Mouse (Mus musculus): ENCODE data around the gene Slc35d2. TPM values are rescaled to one million over a fixed set of nuclear protein-coding genes. Genes with fewer than 3 reads are reported as not detected.

Slc35d2 gene
- total RNA-seq, 2 experiments from 2014 or later = 4.0 to 5.2 TPM

GRCm38 (mm10) chr13:64123491-64124188, 5.5 kb downstream of the Slc35d2 start:
- ATAC-seq (replicated peaks; ENCODE audit: low FRiP score, poor library complexity, severe bottlenecking) = no peak

GRCm38 (mm10) chr13:64120760-64121159, 8.4 kb downstream of the Slc35d2 start:
- ATAC-seq (replicated peaks; ENCODE audit: low FRiP score, poor library complexity, severe bottlenecking) = no peak

DNA sequence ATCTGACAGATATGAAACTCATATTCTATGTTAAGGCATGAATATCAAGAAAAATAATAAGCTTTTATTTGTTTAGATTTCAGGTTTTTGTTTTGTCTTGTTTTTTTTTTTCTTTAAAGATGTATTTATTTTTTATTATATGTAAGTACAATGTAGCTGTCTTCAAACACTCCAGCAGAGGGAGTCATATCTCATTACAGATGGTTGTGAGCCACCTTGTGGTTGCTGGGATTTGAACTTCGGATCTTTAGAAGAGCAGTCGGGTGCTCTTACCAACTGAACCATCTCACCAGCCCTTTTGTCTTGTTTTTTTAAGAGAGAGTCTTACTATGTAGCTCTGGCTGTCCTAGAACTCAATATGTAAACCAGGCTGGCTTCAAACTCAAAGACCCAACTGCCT, 11.7 kb downstream of the Slc35d2 start:
- no peak for ATAC-seq (replicated peaks; ENCODE audit: low FRiP score, poor library complexity, severe bottlenecking)

DNA sequence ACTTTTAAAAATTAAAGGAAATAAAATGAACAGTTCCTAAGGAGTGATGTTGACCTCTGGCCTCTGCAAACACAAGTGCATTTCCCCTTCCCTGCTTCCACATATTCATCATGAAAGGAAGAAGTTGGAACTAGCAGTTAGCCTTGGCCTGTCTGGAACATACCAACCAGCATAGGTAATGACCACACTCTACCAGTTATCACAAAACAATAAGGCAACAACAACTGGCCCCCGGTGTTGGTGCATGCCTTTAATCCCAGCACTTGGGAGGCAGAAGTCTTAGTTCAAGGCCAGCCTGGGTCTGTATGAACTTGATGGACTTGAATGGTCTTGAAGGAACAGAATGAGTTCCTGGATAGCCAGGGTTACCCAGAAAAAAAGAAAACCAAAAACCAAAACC, 18.7 kb downstream of the Slc35d2 start:
- no peak for ATAC-seq (replicated peaks; ENCODE audit: low FRiP score, poor library complexity, severe bottlenecking)

GRCm38 (mm10) chr13:64108381-64108850, 20.8 kb downstream of the Slc35d2 start:
- ATAC-seq (replicated peaks; ENCODE audit: low FRiP score, poor library complexity, severe bottlenecking) = no peak

- no peak for ATAC-seq (replicated peaks; ENCODE audit: low FRiP score, poor library complexity, severe bottlenecking)
Measured at GRCm38 (mm10) chr13:64107535-64107934, 21.6 kb downstream of the Slc35d2 start.

GRCm38 (mm10) chr13:64107105-64107504, 22.1 kb downstream of the Slc35d2 start:
- no peak for ATAC-seq (replicated peaks; ENCODE audit: low FRiP score, poor library complexity, severe bottlenecking)

DNA sequence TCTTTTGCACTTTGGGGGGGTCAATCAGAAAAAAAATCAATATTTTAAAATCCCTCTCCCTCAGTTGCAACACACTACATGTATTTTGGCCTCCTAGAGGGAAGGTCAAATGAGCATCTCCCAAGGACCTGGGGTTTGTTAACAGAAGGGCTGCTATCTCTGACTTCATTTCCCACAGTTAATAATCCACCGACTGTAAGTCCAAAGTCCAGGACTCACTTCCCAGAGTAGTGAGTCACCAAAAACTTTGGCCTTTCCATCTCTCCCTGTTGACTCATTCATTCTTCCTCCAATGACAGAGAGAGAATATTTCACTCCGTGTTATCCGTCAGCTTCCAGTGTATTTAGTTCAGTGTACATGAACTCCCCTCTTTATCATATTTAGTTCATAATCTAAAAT, 23.5 kb downstream of the Slc35d2 start:
- ATAC-seq (replicated peaks; ENCODE audit: low FRiP score, poor library complexity, severe bottlenecking) = no peak

DNA sequence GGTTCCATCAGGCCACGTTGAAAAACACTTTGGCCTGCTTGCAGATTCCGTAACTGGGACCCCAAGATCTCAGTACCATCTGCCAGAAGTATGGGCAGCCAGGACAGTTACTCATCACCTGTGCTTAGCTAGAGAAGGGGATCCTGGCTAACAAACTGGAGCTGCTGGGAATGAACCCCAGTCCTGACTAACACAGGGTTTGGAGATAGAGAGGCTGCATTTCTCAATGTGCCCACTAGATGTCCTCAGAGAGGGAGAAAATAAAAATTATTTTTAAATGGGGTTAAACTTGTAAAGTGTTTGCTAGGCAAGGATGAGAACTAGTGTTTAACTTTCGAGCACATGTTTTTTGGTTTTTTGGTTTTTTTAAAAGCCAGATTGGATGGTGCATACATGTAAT, 29.0 kb downstream of the Slc35d2 start:
- ATAC-seq (replicated peaks; ENCODE audit: low FRiP score, poor library complexity, severe bottlenecking) = no peak

DNA sequence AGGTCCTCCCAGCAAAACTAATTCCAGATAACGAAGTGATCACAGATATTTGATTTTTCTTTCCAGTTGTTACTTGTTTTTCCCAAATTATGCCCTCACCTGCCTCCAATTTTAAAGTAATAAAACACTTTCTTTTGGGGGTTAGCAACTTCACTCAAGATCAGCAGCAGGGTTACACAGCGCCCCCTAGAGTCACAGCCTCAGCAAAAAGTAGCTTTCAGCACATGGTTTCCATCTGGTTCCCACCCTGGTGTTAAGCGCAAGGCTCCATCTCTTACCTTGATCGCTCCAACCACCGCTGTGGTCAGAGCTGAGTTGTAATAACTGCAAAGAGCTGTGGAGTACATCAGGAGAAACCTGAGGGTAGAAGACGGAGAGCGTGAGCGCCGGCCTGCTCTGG, 30.2 kb downstream of the Slc35d2 start:
- no peak for ATAC-seq (replicated peaks; ENCODE audit: low FRiP score, poor library complexity, severe bottlenecking)

DNA sequence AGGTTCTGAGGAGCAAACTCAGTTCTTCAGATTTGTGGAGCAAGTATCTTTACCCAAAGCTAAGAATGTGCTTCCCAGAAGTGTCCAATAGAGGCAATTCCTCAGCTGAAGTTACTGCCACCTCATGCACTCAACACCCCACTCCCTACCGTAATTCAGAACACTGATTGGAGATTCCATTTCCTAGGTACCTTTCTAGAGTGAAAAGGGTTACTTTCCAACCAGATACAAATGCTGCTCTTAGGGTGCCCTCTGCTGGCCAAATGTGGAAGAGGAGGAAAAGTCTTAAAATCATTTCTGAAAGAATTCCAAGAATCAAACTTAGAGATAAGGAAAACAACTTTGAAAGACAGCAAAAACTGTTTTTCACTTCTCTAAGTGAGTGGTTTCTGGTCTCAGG, 35.8 kb downstream of the Slc35d2 start:
- no peak; the same call in 1 of the 2 replicates for ATAC-seq (replicated peaks; ENCODE audit: low FRiP score, poor library complexity, severe bottlenecking)

- ATAC-seq (replicated peaks; ENCODE audit: low FRiP score, poor library complexity, severe bottlenecking) = no peak
Measured at GRCm38 (mm10) chr13:64092752-64093151, 36.4 kb downstream of the Slc35d2 start.

DNA sequence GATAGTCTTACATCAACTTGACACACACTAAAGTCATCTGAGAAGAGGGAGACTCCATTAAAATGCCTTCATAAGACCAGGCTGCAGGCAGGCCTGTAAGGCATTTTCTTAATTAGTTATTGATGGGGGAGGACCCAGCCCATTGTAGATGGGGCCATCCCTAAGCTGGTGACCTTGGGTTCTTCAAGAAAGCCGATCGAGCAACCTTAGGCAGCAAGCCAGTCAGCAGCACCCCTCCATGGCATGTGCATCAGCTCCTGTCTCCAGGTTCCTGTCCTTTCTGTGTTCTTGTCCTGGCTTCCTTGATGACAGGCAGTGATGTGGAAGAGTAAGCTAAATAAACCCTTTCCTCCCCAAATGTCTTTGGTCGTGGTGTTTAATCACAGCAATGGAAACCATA, 37.0 kb downstream of the Slc35d2 start:
- ATAC-seq (replicated peaks; ENCODE audit: low FRiP score, poor library complexity, severe bottlenecking) = no peak

GRCm38 (mm10) chr13:64091006-64091405, 38.2 kb downstream of the Slc35d2 start:
- ATAC-seq (replicated peaks; ENCODE audit: low FRiP score, poor library complexity, severe bottlenecking) = no peak

DNA sequence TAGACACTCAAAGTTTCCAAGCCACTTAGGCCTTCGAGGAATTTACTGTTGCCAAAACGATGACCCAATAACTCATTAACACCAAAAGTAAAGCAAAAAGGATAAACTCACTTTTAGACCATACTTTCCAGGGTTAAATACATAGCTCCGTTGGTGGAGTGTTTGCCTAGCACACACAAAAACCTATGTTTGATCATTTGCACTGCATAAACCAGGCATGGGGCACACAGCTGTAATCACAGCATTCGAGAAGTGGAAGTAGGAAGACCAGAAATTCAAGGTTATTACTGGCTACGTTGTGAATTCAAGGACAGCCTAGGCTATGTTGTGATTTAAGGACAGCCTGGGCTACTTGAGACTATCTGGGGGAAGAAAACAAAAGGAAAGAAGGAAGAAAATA, 38.9 kb downstream of the Slc35d2 start:
- ATAC-seq (replicated peaks; ENCODE audit: low FRiP score, poor library complexity, severe bottlenecking) = no peak

DNA sequence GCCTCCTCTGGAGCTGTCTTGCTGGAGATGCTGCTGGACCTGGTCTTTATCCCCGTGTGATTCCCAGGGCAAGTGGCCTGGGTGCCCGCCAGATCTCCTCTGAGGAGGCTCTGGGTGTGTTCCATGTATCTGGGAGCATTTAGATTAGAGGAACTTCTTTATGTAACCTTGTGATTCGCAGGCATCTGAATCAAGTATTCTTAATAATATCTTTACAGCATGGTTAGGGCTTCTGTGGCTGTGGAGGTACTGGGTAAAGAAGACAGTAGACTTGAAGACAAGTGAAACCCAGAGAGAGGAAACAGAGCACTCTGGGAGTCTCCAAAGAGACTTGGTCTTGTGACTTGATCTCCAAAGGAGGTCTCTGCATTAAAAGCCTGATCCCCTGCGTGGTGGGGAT, 40.0 kb downstream of the Slc35d2 start, which contains the start of gene Hsd17b3:
Gene Hsd17b3, minus strand, starts transcription at position 101 of the 400 bp plus-strand sequence.
- ATAC-seq (replicated peaks; ENCODE audit: low FRiP score, poor library complexity, severe bottlenecking) = no peak

- ATAC-seq (replicated peaks; ENCODE audit: low FRiP score, poor library complexity, severe bottlenecking) = no peak
Measured at GRCm38 (mm10) chr13:64088057-64088456, 41.1 kb downstream of the Slc35d2 start.

- no peak for ATAC-seq (replicated peaks; ENCODE audit: low FRiP score, poor library complexity, severe bottlenecking)
Measured at GRCm38 (mm10) chr13:64086036-64086435, 43.1 kb downstream of the Slc35d2 start.

- ATAC-seq (replicated peaks; ENCODE audit: low FRiP score, poor library complexity, severe bottlenecking) = no peak
Measured at GRCm38 (mm10) chr13:64083331-64083730, 45.8 kb downstream of the Slc35d2 start.

DNA sequence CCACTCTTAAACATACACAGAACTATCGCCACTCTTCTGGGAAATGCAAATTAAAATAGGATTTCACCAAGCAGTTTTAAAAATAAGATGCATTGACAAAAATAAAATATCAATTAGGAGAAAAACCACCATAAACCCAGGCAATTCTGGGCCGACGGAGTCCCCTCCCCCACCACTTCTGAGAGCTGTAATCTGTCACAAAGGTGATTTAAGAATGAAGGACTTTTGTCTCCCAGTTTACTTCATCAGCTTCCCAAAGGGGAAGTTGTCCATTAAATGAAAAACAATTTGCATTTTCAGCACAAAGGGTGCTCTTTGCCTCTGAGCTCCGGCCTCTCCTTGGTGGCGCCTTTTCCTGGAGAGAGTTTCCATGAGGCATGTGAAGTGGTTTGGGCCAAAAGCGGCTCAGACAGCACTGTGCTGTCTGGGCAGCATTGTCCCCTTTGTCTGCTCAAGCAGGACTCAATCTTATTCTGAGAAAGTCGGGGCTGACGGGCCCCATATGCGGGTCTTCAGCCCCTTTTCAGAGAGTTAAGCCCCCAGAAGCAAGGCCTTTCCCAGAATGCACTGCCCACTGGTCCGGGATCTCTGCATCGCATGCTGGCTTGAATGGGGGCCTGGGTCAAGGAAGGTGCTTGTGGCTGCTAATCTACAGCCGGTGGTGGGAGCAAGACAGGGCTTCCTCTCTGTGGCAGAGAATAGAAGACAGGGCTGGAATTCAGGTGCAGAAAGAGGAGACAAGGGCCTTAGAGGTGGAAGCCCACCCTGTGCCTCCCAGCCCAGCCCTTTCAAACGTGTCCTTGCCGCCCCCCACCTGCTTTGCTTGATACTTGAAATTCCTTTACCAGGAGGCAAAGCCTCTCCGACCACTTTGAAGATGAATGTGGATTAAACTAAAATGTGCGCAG, 47.9 kb downstream of the Slc35d2 start:
- no peak for ATAC-seq (replicated peaks; ENCODE audit: low FRiP score, poor library complexity, severe bottlenecking)

- ATAC-seq (replicated peaks; ENCODE audit: low FRiP score, poor library complexity, severe bottlenecking) = no peak
Measured at GRCm38 (mm10) chr13:64077591-64077990, 51.6 kb downstream of the Slc35d2 start.

Data from erythroblast, adult 5-6 weeks (primary cell).